Mouse (Mus musculus): ENCODE data around the gene Cyba. TPM values are rescaled to one million over a fixed set of nuclear protein-coding genes. Genes with fewer than 3 reads are reported as not detected.

Cyba gene
- polyA plus RNA-seq, 1 experiment: 242 TPM

DNA sequence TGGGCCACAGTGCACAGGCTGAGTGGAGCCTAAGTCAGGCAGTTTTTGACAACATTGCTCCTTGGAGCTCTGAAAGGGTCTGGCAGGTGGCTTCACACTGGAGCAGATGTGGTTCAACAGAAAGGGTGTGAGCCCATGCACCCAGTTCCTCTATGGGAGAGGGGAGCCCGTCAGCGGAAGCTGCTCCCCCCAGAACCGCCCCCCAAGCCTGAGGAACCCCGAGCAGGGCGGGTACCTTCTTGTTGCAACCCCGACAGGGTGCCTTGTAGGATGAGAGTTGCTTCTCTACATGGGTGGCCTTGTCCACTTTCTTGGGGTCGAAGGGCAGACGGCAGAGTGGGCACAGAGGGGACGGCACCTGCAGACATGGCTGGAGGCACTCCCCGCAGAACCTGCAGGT, 37.2 kb upstream of the Cyba start:
- peaks cover 26% of the 10 kb centered on the region for H3K36me3 ChIP-seq (ENCODE audit: control insufficient read depth, insufficient read depth, low read length)
- H3K4me1 ChIP-seq (ENCODE audit: control insufficient read depth, insufficient read depth, insufficient read length, low read length): peaks cover 7% of the 10 kb centered on the region

DNA sequence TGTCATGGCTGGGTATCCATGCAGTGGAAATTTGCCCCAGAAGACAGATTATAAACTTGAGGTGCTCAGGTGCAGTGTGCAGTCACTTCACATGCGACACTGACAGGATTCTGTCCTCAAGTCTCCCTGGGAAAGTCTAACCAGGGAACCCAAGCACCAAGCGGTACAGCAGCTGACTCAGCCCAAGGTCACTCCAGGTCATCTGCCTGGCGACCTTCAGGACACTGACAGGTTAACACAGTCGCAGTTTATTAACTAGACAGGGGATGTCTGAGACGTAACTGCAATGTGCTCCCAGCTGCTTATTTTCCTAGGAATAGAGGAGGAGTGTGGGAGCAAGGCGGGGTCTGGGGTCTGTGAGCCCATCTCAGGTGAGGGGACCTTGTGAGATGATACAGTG, 36.7 kb upstream of the Cyba start:
- peaks cover 26% of the 10 kb centered on the region for H3K36me3 ChIP-seq (ENCODE audit: control insufficient read depth, insufficient read depth, low read length)
- H3K4me3 ChIP-seq (ENCODE audit: low read depth, low read length): no peak overlapping the region
- H3K27me3 ChIP-seq (ENCODE audit: control insufficient read depth, insufficient read depth, low read length): no peaks in the 10 kb centered on the region
- 82% methylated on average over 6 of the region's 6 CpGs for WGBS
- peaks cover 4% of the 10 kb centered on the region for H3K4me1 ChIP-seq (ENCODE audit: control insufficient read depth, insufficient read depth, insufficient read length, low read length)
- H3K27ac ChIP-seq (ENCODE audit: insufficient read depth, low read depth, low read length): no peak overlapping the region
- no peak for TF ChIP-seq CTCF (IDR thresholded peaks at IDR 0.05; ENCODE audit: extremely low read depth, insufficient read length, insufficient replicate concordance, low read depth, low read length)
- TF ChIP-seq POLR2A (IDR thresholded peaks at IDR 0.05; ENCODE audit: low read depth, low read length): no peak

More for the DNA sequence above, 37.2 kb upstream of the Cyba start:
- Histone ChIP-seq H3K4me3 (ENCODE audit: low read depth, low read length) (no peak overlapping the region), H3K27ac (ENCODE audit: insufficient read depth, low read depth, low read length) (no peak overlapping the region), H3K27me3 (ENCODE audit: control insufficient read depth, insufficient read depth, low read length) (no peaks in the 10 kb centered on the region)
- 83% methylated on average over 10 of the region's 10 CpGs for WGBS
- TF ChIP-seq POLR2A (IDR thresholded peaks at IDR 0.05; ENCODE audit: low read depth, low read length) (no peak), CTCF (IDR thresholded peaks at IDR 0.05; ENCODE audit: extremely low read depth, insufficient read length, insufficient replicate concordance, low read depth, low read length) (no peak)

DNA sequence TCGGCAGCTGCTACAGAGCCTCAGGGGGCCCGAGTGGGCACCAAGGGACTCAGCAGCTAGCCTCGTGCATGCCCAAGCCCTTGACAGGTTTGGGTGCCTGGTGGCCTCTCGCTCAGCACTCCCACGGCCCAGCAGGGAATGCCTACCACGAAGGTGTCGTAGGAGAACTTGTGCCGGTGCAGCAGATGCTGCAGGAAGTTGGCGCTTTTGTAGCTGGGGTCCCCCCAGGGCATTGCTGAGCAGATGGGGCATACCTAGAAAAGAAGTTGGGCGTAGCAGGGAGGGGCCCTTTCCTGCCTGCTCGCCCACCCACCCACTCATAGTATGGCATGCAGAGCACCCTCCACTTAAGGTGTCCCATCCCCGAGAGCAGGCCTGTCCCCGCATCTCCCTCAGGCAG, 35.1 kb upstream of the Cyba start:
- 92% methylated on average over 13 of the region's 13 CpGs for WGBS
- Histone ChIP-seq H3K36me3 (ENCODE audit: control insufficient read depth, insufficient read depth, low read length) (peaks cover 22% of the 10 kb centered on the region), H3K4me1 (ENCODE audit: control insufficient read depth, insufficient read depth, insufficient read length, low read length) (peaks cover 13% of the 10 kb centered on the region)

DNA sequence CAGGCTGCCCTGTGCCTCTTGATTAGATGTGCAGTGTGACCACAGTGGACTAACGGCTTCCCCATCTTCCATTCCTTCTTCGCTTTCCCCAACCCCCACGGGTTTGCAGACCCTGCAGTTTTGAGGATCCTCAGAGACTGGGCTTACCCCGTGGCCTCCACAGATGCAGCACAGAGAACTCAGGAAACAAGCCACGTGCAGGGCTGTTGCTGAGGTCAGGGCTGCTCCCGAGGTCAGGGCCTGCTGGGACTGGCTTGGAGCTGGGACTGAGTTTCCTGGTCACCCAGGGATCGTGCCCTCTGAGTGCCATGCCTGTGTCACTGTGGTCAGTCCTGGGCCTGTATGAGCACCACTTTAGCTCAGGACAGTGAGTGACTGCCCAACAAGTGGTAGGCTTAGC, 32.3 kb upstream of the Cyba start:
- TF ChIP-seq POLR2A (IDR thresholded peaks at IDR 0.05; ENCODE audit: low read depth, low read length) (no peak), CTCF (IDR thresholded peaks at IDR 0.05; ENCODE audit: extremely low read depth, insufficient read length, insufficient replicate concordance, low read depth, low read length) (no peak)
- H3K27me3 ChIP-seq (ENCODE audit: control insufficient read depth, insufficient read depth, low read length): peaks cover 3% of the 10 kb centered on the region; the same call in 1 of the 2 replicates
- peaks cover 22% of the 10 kb centered on the region for H3K36me3 ChIP-seq (ENCODE audit: control insufficient read depth, insufficient read depth, low read length)
- H3K4me1 ChIP-seq (ENCODE audit: control insufficient read depth, insufficient read depth, insufficient read length, low read length): peaks cover 20% of the 10 kb centered on the region
- whole genome bisulfite sequencing: 84% methylated on average over 7 of the region's 7 CpGs
- H3K27ac ChIP-seq (ENCODE audit: insufficient read depth, low read depth, low read length): no peak overlapping the region
- no peak overlapping the region for H3K4me3 ChIP-seq (ENCODE audit: low read depth, low read length)

More for the DNA sequence above, 35.1 kb upstream of the Cyba start:
- no peak for TF ChIP-seq CTCF (IDR thresholded peaks at IDR 0.05; ENCODE audit: extremely low read depth, insufficient read length, insufficient replicate concordance, low read depth, low read length)
- no peak for TF ChIP-seq POLR2A (IDR thresholded peaks at IDR 0.05; ENCODE audit: low read depth, low read length)
- H3K27me3 ChIP-seq (ENCODE audit: control insufficient read depth, insufficient read depth, low read length): no peaks in the 10 kb centered on the region
- H3K4me3 ChIP-seq (ENCODE audit: low read depth, low read length): no peak overlapping the region
- H3K27ac ChIP-seq (ENCODE audit: insufficient read depth, low read depth, low read length): no peak overlapping the region

DNA sequence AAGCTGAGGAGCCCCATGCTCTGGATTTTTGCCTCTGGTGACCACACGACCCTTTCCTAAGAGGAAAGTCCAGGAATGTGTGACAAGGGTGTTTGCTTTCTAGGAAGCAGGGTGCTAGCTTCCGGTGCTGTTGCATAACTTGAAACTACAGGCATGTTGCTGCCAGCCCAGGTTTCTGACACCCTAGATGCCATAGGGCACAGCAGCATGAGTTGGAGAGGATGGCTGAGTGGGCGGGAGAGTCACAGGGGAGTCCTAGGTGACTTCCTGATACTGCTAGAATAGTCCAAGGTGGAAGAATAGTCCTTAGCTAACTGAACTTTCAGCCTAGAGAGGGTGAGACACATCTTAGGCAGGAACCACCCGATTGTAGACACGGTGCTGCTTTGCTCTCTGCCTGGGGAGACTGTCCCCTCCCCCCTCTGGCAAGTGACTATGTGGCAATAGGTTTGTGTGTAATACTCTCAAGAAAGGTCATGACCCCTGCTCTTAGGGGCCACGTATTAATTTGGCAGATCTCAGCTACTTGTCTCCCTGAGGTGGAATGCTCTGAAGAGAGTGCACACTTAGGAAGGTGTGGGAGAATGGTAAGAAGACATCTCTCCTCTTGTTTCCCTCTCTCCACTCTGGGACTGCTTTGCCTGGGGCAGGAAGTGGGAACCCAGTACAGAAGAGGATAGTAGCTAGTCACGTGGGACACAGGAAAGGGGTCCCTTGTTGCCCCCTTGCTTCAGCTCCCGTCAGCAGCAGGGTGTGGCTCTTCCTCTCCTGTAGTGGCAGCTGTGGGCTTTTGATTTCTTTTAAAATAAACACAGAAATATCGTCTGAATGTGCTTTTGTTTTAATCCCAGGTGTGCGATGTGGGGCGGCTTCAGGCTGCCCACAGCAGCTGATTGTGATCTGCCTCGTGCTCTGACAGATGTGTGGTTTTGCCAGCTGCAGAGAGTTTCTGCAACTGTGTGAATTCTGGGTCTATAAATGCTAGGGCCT, 31.2 kb upstream of the Cyba start:
- H3K4me3 ChIP-seq (ENCODE audit: low read depth, low read length): peak overlapping the region; percentile 32
- peak overlapping the region; percentile 48 for H3K27ac ChIP-seq (ENCODE audit: insufficient read depth, low read depth, low read length)
- peaks cover 20% of the 10 kb centered on the region for H3K36me3 ChIP-seq (ENCODE audit: control insufficient read depth, insufficient read depth, low read length)
- peaks cover 23% of the 10 kb centered on the region for H3K4me1 ChIP-seq (ENCODE audit: control insufficient read depth, insufficient read depth, insufficient read length, low read length)
- H3K27me3 ChIP-seq (ENCODE audit: control insufficient read depth, insufficient read depth, low read length): peaks cover 4% of the 10 kb centered on the region; the same call in 1 of the 2 replicates
- no peak for TF ChIP-seq POLR2A (IDR thresholded peaks at IDR 0.05; ENCODE audit: low read depth, low read length)
- TF ChIP-seq CTCF (IDR thresholded peaks at IDR 0.05; ENCODE audit: extremely low read depth, insufficient read length, insufficient replicate concordance, low read depth, low read length): no peak
- 28% methylated on average over 12 of the region's 12 CpGs for WGBS

DNA sequence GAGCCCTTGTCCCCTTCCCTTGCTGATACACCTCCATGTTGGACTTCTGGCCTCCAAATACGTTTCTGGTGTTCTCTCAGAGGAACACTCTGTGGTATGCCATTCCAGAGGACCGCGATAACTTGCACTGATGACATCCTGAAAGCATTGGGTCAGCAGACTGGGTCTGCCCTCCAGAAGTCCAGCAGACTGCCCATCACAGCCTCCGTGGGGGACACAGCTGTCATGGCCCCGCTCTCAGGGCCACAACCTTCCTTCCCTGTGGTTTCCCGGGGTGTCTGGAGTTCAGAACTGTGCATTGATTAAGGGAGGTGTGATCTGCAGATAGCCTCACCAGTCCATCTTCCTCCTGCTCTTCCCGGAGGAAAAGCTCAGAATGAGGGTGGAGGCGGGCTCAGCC, 29.8 kb upstream of the Cyba start:
- WGBS: 86% methylated on average over 8 of the region's 8 CpGs
- TF ChIP-seq CTCF (IDR thresholded peaks at IDR 0.05; ENCODE audit: extremely low read depth, insufficient read length, insufficient replicate concordance, low read depth, low read length): no peak
- no peak for TF ChIP-seq POLR2A (IDR thresholded peaks at IDR 0.05; ENCODE audit: low read depth, low read length)
- peaks cover 23% of the 10 kb centered on the region for H3K4me1 ChIP-seq (ENCODE audit: control insufficient read depth, insufficient read depth, insufficient read length, low read length)
- peaks cover 4% of the 10 kb centered on the region; the same call in 1 of the 2 replicates for H3K27me3 ChIP-seq (ENCODE audit: control insufficient read depth, insufficient read depth, low read length)
- H3K27ac ChIP-seq (ENCODE audit: insufficient read depth, low read depth, low read length): no peak overlapping the region
- H3K4me3 ChIP-seq (ENCODE audit: low read depth, low read length): no peak overlapping the region
- peaks cover 14% of the 10 kb centered on the region; the same call in 1 of the 2 replicates for H3K36me3 ChIP-seq (ENCODE audit: control insufficient read depth, insufficient read depth, low read length)

Measured in small intestine, adult 2 months (tissue).